8 mouse cellular contexts compared by ENCODE assay signal in genomic region chr11:6626388-6626772, GRCm38 (mm10). TPM values are rescaled to one million over a fixed set of nuclear protein-coding genes. Genes with fewer than 3 reads are reported as not detected.
DNase-seq lines count a peak whose midpoint lies in the region; ATAC-seq and TF ChIP-seq lines count a peak whose summit lies in the region.

No protein-coding gene starts in this region.

- H3K27me3 ChIP-seq in heart, embryonic 12.5 days (replicated peaks) = no peaks in the 10 kb centered on the region
- H3K27me3 ChIP-seq in ES-Bruce4 (ENCODE audit: control insufficient read depth, insufficient read depth, low read length, poor library complexity, severe bottlenecking) = no peaks in the 10 kb centered on the region
- H3K27me3 ChIP-seq in forebrain, embryonic 16.5 days (replicated peaks; ENCODE audit: control insufficient read depth, insufficient read depth, low read length) = no peaks in the 10 kb centered on the region

- H3K79me2 ChIP-seq in macrophage (ENCODE audit: inconsistent target) = peaks cover 50% of the 10 kb centered on the region

- peaks cover 32% of the 10 kb centered on the region for H3K36me3 ChIP-seq in heart, embryonic 12.5 days
- H3K36me3 ChIP-seq in ES-Bruce4 (ENCODE audit: control insufficient read depth, insufficient read depth, low read length, poor library complexity, severe bottlenecking) = peaks cover 34% of the 10 kb centered on the region
- peaks cover 9% of the 10 kb centered on the region for H3K36me3 ChIP-seq in forebrain, embryonic 16.5 days (ENCODE audit: control insufficient read depth, insufficient read depth)
- peaks cover 25% of the 10 kb centered on the region for H3K36me3 ChIP-seq in macrophage (ENCODE audit: inconsistent target)

- H3K4me2 ChIP-seq in heart, embryonic 12.5 days = peak overlapping the region; percentile 81
- peak overlapping the region; percentile 96 for H3K4me2 ChIP-seq in forebrain, embryonic 16.5 days (ENCODE audit: low read length)

- DNase-seq in heart, adult 11 months = no peak
- DNase-seq in thymus, postnatal 0 days (ENCODE audit: low spot score) = no peak
- DNase-seq in spleen, postnatal 10 days (ENCODE audit: low spot score in 2 of 2) = no peak
- DNase-seq in adrenal gland, postnatal 14 days = no peak

- H3K9me3 ChIP-seq in heart, embryonic 12.5 days (replicated peaks) = no peaks in the 10 kb centered on the region
- H3K9me3 ChIP-seq in ES-Bruce4 (replicated peaks; ENCODE audit: control insufficient read depth, insufficient read depth, low read length, poor library complexity, severe bottlenecking) = no peaks in the 10 kb centered on the region
- H3K9me3 ChIP-seq in forebrain, embryonic 16.5 days (ENCODE audit: control insufficient read depth, low read length) = no peaks in the 10 kb centered on the region

- no peak for TF ChIP-seq CTCF in ES-Bruce4 (IDR thresholded peaks at IDR 0.05; ENCODE audit: low read depth, low read length)

- ATAC-seq in heart, embryonic 12.5 days (ENCODE audit: insufficient number of reproducible peaks, low FRiP score) = peak; percentile 15; the same call in 1 of the 2 replicates
- ATAC-seq in forebrain, embryonic 16.5 days = peak; percentile 27

- TF ChIP-seq POLR2A in ES-Bruce4 (IDR thresholded peaks at IDR 0.05; ENCODE audit: insufficient read depth, low read length) = no peak

- H3K27ac ChIP-seq in heart, embryonic 12.5 days (ENCODE audit: poor library complexity, severe bottlenecking) = peak overlapping the region; percentile 78
- H3K27ac ChIP-seq in ES-Bruce4 (ENCODE audit: insufficient read depth, low read length) (peak overlapping the region; percentile 37), macrophage (peak overlapping the region; percentile 92)
- H3K27ac ChIP-seq in forebrain, embryonic 16.5 days (ENCODE audit: low read length) = peak overlapping the region; percentile 71

- H3K4me3 ChIP-seq in heart, embryonic 12.5 days = peak overlapping the region; percentile 69
- H3K4me3 ChIP-seq in ES-Bruce4 (ENCODE audit: low read depth, low read length) = peak overlapping the region; percentile 91
- peak overlapping the region; percentile 84 for H3K4me3 ChIP-seq in forebrain, embryonic 16.5 days (replicated peaks; ENCODE audit: low read length)
- peak overlapping the region; percentile 91 for H3K4me3 ChIP-seq in macrophage (ENCODE audit: inconsistent target)

- peak overlapping the region; percentile 76 for H3K9ac ChIP-seq in heart, embryonic 12.5 days
- peak overlapping the region; percentile 77 for H3K9ac ChIP-seq in ES-Bruce4 (ENCODE audit: low read depth, poor library complexity, severe bottlenecking)
- peak overlapping the region; percentile 58 for H3K9ac ChIP-seq in forebrain, embryonic 16.5 days (replicated peaks; ENCODE audit: low read depth, low read length)

- WGBS in heart, embryonic 12.5 days = 12% methylated on average over 16 of the region's 16 CpGs
- 13% methylated on average over 16 of the region's 16 CpGs for WGBS in forebrain, embryonic 16.5 days
- WGBS in macrophage (ENCODE audit: missing documents) = 12% methylated on average over 16 of the region's 16 CpGs

- H3K4me1 ChIP-seq in heart, embryonic 12.5 days (replicated peaks) = peaks cover 27% of the 10 kb centered on the region
- no peaks in the 10 kb centered on the region for H3K4me1 ChIP-seq in ES-Bruce4 (ENCODE audit: control insufficient read depth, insufficient read depth, low read length)
- peaks cover 26% of the 10 kb centered on the region for H3K4me1 ChIP-seq in forebrain, embryonic 16.5 days (replicated peaks; ENCODE audit: control insufficient read depth, insufficient read depth, low read length)

- no peak for TF ChIP-seq EP300 in ES-Bruce4 (IDR thresholded peaks at IDR 0.05; ENCODE audit: insufficient read depth, low read depth, low read length)

RNA-seq across cellular contexts. Expression of gene Tbrg4, which starts 0.5 kb away (rescaled TPM):
- 49.9 and 52.5 TPM in 2 replicates for polyA plus RNA-seq in heart, embryonic 12.5 days (2016; fragmentation: Nextera tagmentation; extraction: Ambion mirVana)
- polyA plus RNA-seq in ES-Bruce4 (2011; ENCODE audit: insufficient read depth, insufficient read length, low read depth, missing spikeins) (92.5 and 97.4 TPM in 2 replicates), macrophage (2018) (15.0 to 37.3 TPM (median 19.2 TPM) in 3 replicates)
- polyA plus RNA-seq in forebrain, embryonic 16.5 days (2015; fragmentation: Nextera tagmentation; extraction: Ambion mirVana) = 28.2 and 32.2 TPM in 2 replicates
- 100 to 1,000 TPM in 1 of 26 experiments, 10 to 100 TPM in 25; 34.3 to 114 (median 78.3) TPM for total RNA-seq in macrophage (2018; cell fraction: chromatin; rRNA removed)
- 10 to 100 TPM; 14.0 to 29.9 (median 21.1) TPM for total RNA-seq in macrophage (2018; cell fraction: cytosol; rRNA removed)
- total RNA-seq in macrophage (2018; cell fraction: nucleus; rRNA removed) = 100 to 1,000 TPM in 1 of 26 experiments, 10 to 100 TPM in 25; 32.2 to 106 (median 46.5) TPM
- polyA plus RNA-seq in thymus, postnatal 0 days (2015; fragmentation: Nextera tagmentation; extraction: Ambion mirVana) = 41.6 and 43.4 TPM in 2 replicates
- total RNA-seq in adrenal gland, postnatal 14 days (2021) = 85.1 and 90.4 TPM in 2 replicates

RNA-seq across cellular contexts. Expression of gene Wap, which starts 12.1 kb away (rescaled TPM):
- polyA plus RNA-seq in heart, embryonic 12.5 days (2016; fragmentation: Nextera tagmentation; extraction: Ambion mirVana) = not detected in 2 replicates
- polyA plus RNA-seq in ES-Bruce4 (2011; ENCODE audit: insufficient read depth, insufficient read length, low read depth, missing spikeins) (not detected in 2 replicates), macrophage (2018) (not detected in 3 replicates)
- polyA plus RNA-seq in forebrain, embryonic 16.5 days (2015; fragmentation: Nextera tagmentation; extraction: Ambion mirVana) = not detected in 2 replicates
- total RNA-seq in macrophage (2018; cell fraction: chromatin; rRNA removed) = not detected
- not detected for total RNA-seq in macrophage (2018; cell fraction: cytosol; rRNA removed)
- total RNA-seq in macrophage (2018; cell fraction: nucleus; rRNA removed) = not detected
- polyA plus RNA-seq in thymus, postnatal 0 days (2015; fragmentation: Nextera tagmentation; extraction: Ambion mirVana) = 0.29 and 0.53 TPM in 2 replicates
- not detected in 2 replicates for total RNA-seq in adrenal gland, postnatal 14 days (2021)

RNA-seq across cellular contexts. Expression of gene Nacad, which starts 20.5 kb away (rescaled TPM):
- polyA plus RNA-seq in heart, embryonic 12.5 days (2016; fragmentation: Nextera tagmentation; extraction: Ambion mirVana) = 0.60 and 2.0 TPM in 2 replicates
- polyA plus RNA-seq in ES-Bruce4 (2011; ENCODE audit: insufficient read depth, insufficient read length, low read depth, missing spikeins) (0.50 and 0.90 TPM in 2 replicates), macrophage (2018) (not detected in 3 replicates)
- polyA plus RNA-seq in forebrain, embryonic 16.5 days (2015; fragmentation: Nextera tagmentation; extraction: Ambion mirVana) = 62.5 and 71.1 TPM in 2 replicates
- under 1 TPM in 2 of 26 experiments, not detected in 24; 0.13 to 0.92 TPM for total RNA-seq in macrophage (2018; cell fraction: chromatin; rRNA removed)
- total RNA-seq in macrophage (2018; cell fraction: cytosol; rRNA removed) = not detected
- total RNA-seq in macrophage (2018; cell fraction: nucleus; rRNA removed) = not detected
- polyA plus RNA-seq in thymus, postnatal 0 days (2015; fragmentation: Nextera tagmentation; extraction: Ambion mirVana) = 0.26 and 0.33 TPM in 2 replicates
- total RNA-seq in adrenal gland, postnatal 14 days (2021) = 2.9 and 4.4 TPM in 2 replicates

RNA-seq across cellular contexts. Expression of gene Ramp3, which starts 31.9 kb away (rescaled TPM):
- 1.7 and 2.4 TPM in 2 replicates for polyA plus RNA-seq in heart, embryonic 12.5 days (2016; fragmentation: Nextera tagmentation; extraction: Ambion mirVana)
- polyA plus RNA-seq in ES-Bruce4 (2011; ENCODE audit: insufficient read depth, insufficient read length, low read depth, missing spikeins) = 6.2 and 8.2 TPM in 2 replicates
- polyA plus RNA-seq in forebrain, embryonic 16.5 days (2015; fragmentation: Nextera tagmentation; extraction: Ambion mirVana) = 7.9 and 8.1 TPM in 2 replicates
- total RNA-seq in macrophage (2018; cell fraction: chromatin; rRNA removed) = not detected
- under 1 TPM in 24 of 26 experiments, not detected in 2; 0.14 to 0.66 (median 0.37) TPM for total RNA-seq in macrophage (2018; cell fraction: cytosol; rRNA removed)
- total RNA-seq in macrophage (2018; cell fraction: nucleus; rRNA removed) = 1 to 10 TPM in 2 of 26 experiments, under 1 TPM in 10, not detected in 14; 0.36 to 1.2 (median 0.72) TPM
- polyA plus RNA-seq in macrophage (2018) = 0.11 TPM in 1 of 3 replicates, not detected in the others
- 14.8 and 18.4 TPM in 2 replicates for polyA plus RNA-seq in thymus, postnatal 0 days (2015; fragmentation: Nextera tagmentation; extraction: Ambion mirVana)
- 11.0 and 11.5 TPM in 2 replicates for total RNA-seq in adrenal gland, postnatal 14 days (2021)

Comparison
In these comparisons a context has a peak if more than half of its experiments do, and no peak if none do; other contexts are left out.
1. H3K27ac ChIP-seq: peak in every context shown above with its lines; median percentile 92 in macrophage; 78 in heart, embryonic 12.5 days; 71 in forebrain, embryonic 16.5 days; 37 in ES-Bruce4.
2. RNA of gene Nacad, which starts 20.5 kb away (polyA plus RNA-seq): 62.5 to 71.1 TPM in forebrain, embryonic 16.5 days; 0.60 to 2.0 TPM in heart, embryonic 12.5 days, 0.50 to 0.90 TPM in ES-Bruce4, 0.26 to 0.33 TPM in thymus, postnatal 0 days and not detected in macrophage; every median in the first group is over 10 times any median in the second.
3. Peak in every context shown above with its lines, with median percentiles within 50 percentile points of each other: H3K4me3 ChIP-seq and H3K9ac ChIP-seq.